ENCODE assay signal across 13 mouse cellular contexts in the genomic region with DNA sequence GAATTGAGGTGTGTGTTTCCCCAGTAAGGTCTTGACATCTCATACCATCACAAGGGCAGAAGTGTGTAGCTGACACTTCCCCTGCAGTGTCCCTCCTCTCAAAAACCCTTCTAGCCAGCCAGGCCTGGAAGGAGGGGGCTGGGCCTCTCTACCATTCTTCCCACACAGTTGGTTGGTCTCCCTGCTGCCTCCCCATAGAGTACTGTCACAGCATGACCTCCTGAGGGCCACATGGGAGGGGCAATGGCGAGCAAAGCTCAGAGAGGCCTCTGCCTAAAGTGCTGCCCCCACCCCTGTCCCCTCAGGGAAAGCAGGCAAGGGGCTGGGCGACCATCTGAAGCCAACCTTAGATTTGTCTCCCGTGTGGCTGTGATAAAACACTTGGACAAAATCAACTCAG.
"Had no signal": no experiment of that assay in that cellular context is flagged by ENCODE, and none has a peak within 500 bp of the region (broad histone marks: within the 10 kb centered on the region; RNA-seq: fewer than 3 reads in every experiment).

No protein-coding gene starts in this region.

- H3K4me1 ChIP-seq: limb, embryonic 12.5 days had no signal

- H3K9ac ChIP-seq: limb, embryonic 12.5 days; liver, embryonic 14.5 days had no signal

- H3K27me3 ChIP-seq: limb, embryonic 12.5 days had no signal

- H3K9me3 ChIP-seq: limb, embryonic 12.5 days had no signal

- H3K27ac ChIP-seq: limb, embryonic 12.5 days; liver, embryonic 14.5 days had no signal

- ATAC-seq: intestine, embryonic 16.5 days; lung, postnatal 0 days had no signal

- H3K4me3 ChIP-seq: limb, embryonic 12.5 days had no signal

- DNase-seq: kidney, adult 9 months; kidney, postnatal 36 days; layer of hippocampus, adult 9-11 months; layer of hippocampus, postnatal 36 days; liver; lung, adult 2 months; lung, postnatal 36 days; right cerebral cortex, postnatal 25 days; thymus, postnatal 36 days had no signal

- H3K4me2 ChIP-seq: limb, embryonic 12.5 days had no signal
